Mouse (Mus musculus) urinary bladder, postnatal 25 days (tissue): Measurements from ENCODE around the gene Lamtor4.
"Not testable (repeated sequence)": the region's sequence is repeated elsewhere in the genome, so short reads cannot be mapped to it uniquely, and the experiment has no call there.

Experiments used
- DNase-seq: peaks from one replicate; pipeline ENCODE4 v3.0.0; 2022; ENCODE audit warnings: low spot score

Lamtor4 gene

GRCm38 (mm10) chr5:138255353-138256093, at the start of gene Lamtor4:
Gene Lamtor4 (plus strand): TSS chr5:138255482.
- DNase-seq: peak; percentile 85

- no peak for DNase-seq
These were observed 48.0 kb upstream of the Lamtor4 start for GRCm38 (mm10) chr5:138207253-138207652.

GRCm38 (mm10) chr5:138207873-138208272, 47.4 kb upstream of the Lamtor4 start:
- DNase-seq: no peak

GRCm38 (mm10) chr5:138216632-138217031, 38.6 kb upstream of the Lamtor4 start:
- DNase-seq: not testable (repeated sequence)

- DNase-seq: no peak
These were observed 35.4 kb upstream of the Lamtor4 start for GRCm38 (mm10) chr5:138219864-138220263.

GRCm38 (mm10) chr5:138222111-138222510, 33.2 kb upstream of the Lamtor4 start:
- peak; percentile 91 for DNase-seq

GRCm38 (mm10) chr5:138223287-138223686, 32.0 kb upstream of the Lamtor4 start:
- no peak for DNase-seq

GRCm38 (mm10) chr5:138225700-138226099, 29.6 kb upstream of the Lamtor4 start, which contains the start of gene Nxpe5:
Gene Nxpe5 (plus strand): TSS chr5:138225898.
- no peak for DNase-seq

- DNase-seq: no peak
These were observed 28.8 kb upstream of the Lamtor4 start for GRCm38 (mm10) chr5:138226491-138226890.

- no peak for DNase-seq
These were observed 27.9 kb upstream of the Lamtor4 start for GRCm38 (mm10) chr5:138227367-138227766.

- DNase-seq: no peak
These were observed 27.3 kb upstream of the Lamtor4 start for GRCm38 (mm10) chr5:138228026-138228425.

- no peak for DNase-seq
These were observed 25.8 kb upstream of the Lamtor4 start for GRCm38 (mm10) chr5:138229511-138229910.

GRCm38 (mm10) chr5:138233778-138234177, 21.5 kb upstream of the Lamtor4 start:
- no peak for DNase-seq

- no peak for DNase-seq
These were observed 21.1 kb upstream of the Lamtor4 start for GRCm38 (mm10) chr5:138234224-138234623.

GRCm38 (mm10) chr5:138241511-138241910, 13.8 kb upstream of the Lamtor4 start:
- no peak for DNase-seq

- no peak for DNase-seq
These were observed 4.1 kb upstream of the Lamtor4 start for GRCm38 (mm10) chr5:138251144-138251543.

GRCm38 (mm10) chr5:138253061-138253460, 2.2 kb upstream of the Lamtor4 start:
- no peak for DNase-seq

GRCm38 (mm10) chr5:138256094-138256467, 799 bp downstream of the Lamtor4 start:
- no peak for DNase-seq

GRCm38 (mm10) chr5:138256966-138257584, 1.8 kb downstream of the Lamtor4 start:
- no peak for DNase-seq

GRCm38 (mm10) chr5:138257585-138257978, 2.3 kb downstream of the Lamtor4 start:
- no peak for DNase-seq

GRCm38 (mm10) chr5:138258078-138258477, 2.8 kb downstream of the Lamtor4 start:
- DNase-seq: no peak

- DNase-seq: no peak
These were observed 3.3 kb downstream of the Lamtor4 start for GRCm38 (mm10) chr5:138258542-138258941.

- DNase-seq: no peak
These were observed 3.7 kb downstream of the Lamtor4 start for GRCm38 (mm10) chr5:138258993-138259392.

- DNase-seq: no peak
These were observed 4.8 kb downstream of the Lamtor4 start for GRCm38 (mm10) chr5:138260051-138260450.
